Mouse (Mus musculus) limb, embryonic 11.5 days (tissue): ENCODE data around the gene Lgals7. TPM values are rescaled to one million over a fixed set of nuclear protein-coding genes. Genes with fewer than 3 reads are reported as not detected.
A peak's percentile ranks its signal among the peaks of the same experiment; 100 is the strongest.

ENCODE experiments used
- ATAC-seq: fragments of 200-750 bp; cut with Nextera tagmentation; 2 replicates; pipeline ENCODE4 v1.8.0; 2017; ENCODE audit warnings: low read depth; ENCODE audit not compliant: insufficient number of reproducible peaks, low FRiP score, low TSS enrichment
- DNase-seq: peaks from one replicate; pipeline ENCODE4 v3.0.0-alpha.2; 2015; ENCODE audit warnings: low spot score
- H3K27ac ChIP-seq: fragments of 300-500 bp; sonication (generic); replicated peaks from 2 replicates; pipeline ENCODE4 v1.5.1; 2014; ENCODE audit warnings: low read depth, mild to moderate bottlenecking, low read length
- H3K27me3 ChIP-seq: fragments of 300-500 bp; sonication (generic); 2 replicates; pipeline ENCODE4 v1.6.1; 2014; ENCODE audit warnings: mild to moderate bottlenecking, low read length, mixed read lengths; ENCODE audit not compliant: control insufficient read depth, insufficient read depth
- H3K36me3 ChIP-seq: fragments of 300-500 bp; sonication (generic); 2 replicates; pipeline ENCODE4 v1.6.1; 2014; ENCODE audit warnings: mild to moderate bottlenecking, low read length, moderate library complexity, mixed read lengths; ENCODE audit not compliant: control insufficient read depth, insufficient read depth
- H3K4me1 ChIP-seq: fragments of 300-500 bp; sonication (generic); 2 replicates; pipeline ENCODE4 v1.6.1; 2014; ENCODE audit warnings: low read length, mixed read lengths; ENCODE audit not compliant: control insufficient read depth, insufficient read depth
- H3K4me2 ChIP-seq: fragments of 300-500 bp; sonication (generic); 2 replicates; pipeline ENCODE4 v1.6.1; 2014; ENCODE audit warnings: low read depth, mild to moderate bottlenecking, moderate library complexity; ENCODE audit not compliant: severe bottlenecking
- H3K4me3 ChIP-seq: fragments of 300-500 bp; sonication (generic); 2 replicates; pipeline ENCODE4 v1.5.1; 2014; ENCODE audit warnings: low read depth, low read length
- H3K9ac ChIP-seq: fragments of 300-500 bp; sonication (generic); 2 replicates; pipeline ENCODE4 v1.6.1; 2014; ENCODE audit warnings: mild to moderate bottlenecking, low read length
- H3K9me3 ChIP-seq: fragments of 300-500 bp; sonication (generic); 2 replicates; pipeline ENCODE4 v1.6.1; 2016; ENCODE audit warnings: low read length; ENCODE audit not compliant: control insufficient read depth
- WGBS: fragments of 180-500 bp; shearing (Covaris S2); extraction: QIAGEN DNeasy Blood & Tissue Kit; methylation state at CpG from one replicate; pipeline ENCODE4 v1.1.7; 2014; 5-methylcytosine and 5-hydroxymethylcytosine counted together
- polyA plus RNA-seq: library from polyadenylated mRNA; unstranded; fragments of >200 nt; fragmentation: Nextera tagmentation; extraction: Ambion mirVana; gene quantifications from 2 replicates; pipeline ENCODE4 v1.2.1, GENCODE M21; 2014

Gene Lgals7
- polyA plus RNA-seq, 1 experiment from 2014 or later = 2.6 TPM

DNA sequence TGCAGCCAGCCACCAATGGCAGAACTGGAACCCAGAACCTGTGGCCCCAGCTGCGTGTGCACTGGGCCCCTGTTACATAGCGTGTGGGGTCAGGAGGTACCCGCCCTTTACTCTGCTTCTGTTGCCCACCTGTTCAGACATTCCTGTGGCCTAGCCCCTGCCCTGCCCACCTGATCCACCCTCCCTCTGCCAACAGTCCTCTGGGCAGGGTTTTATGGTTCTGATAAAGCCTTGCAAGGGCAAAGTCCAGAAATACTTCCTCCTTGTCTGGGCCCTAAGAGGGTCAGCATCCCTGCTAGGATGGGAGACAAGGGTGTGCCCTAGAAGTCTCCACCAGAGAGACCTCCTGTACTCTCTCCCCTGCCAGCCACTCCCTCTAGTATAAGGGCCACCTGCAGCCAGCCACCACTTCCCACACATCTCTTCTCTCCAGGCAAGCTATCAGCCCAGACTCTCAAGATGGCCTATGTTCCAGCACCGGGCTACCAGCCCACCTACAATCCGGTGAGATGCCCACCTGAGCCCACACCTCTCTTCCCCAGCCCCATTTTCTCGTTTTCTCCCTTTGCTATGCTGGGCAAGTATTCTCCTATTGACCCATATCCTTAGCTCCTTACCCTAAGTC lies 29.8 kb upstream of the Lgals7 start, which contains the start of gene Lgals4:
Gene Lgals4 (plus strand): TSS at position 132 of the 625 bp plus-strand sequence.
- 78% methylated on average over 6 of the region's 6 CpGs for WGBS
- Histone ChIP-seq H3K9me3 (no peaks in the 10 kb centered on the region; the same call in 1 of the 2 replicates), H3K9ac (no peak within 1 kb of the TSS), H3K27me3 (no peaks in the 10 kb centered on the region), H3K4me3 (no peak within 1 kb of the TSS), H3K4me2 (no peak within 1 kb of the TSS), H3K36me3 (peaks cover 12% of the 10 kb centered on the region; the same call in 1 of the 2 replicates), H3K27ac (no peak within 1 kb of the TSS), H3K4me1 (no peaks in the 10 kb centered on the region)
- ATAC-seq (no peak), DNase-seq (no peak)

DNA sequence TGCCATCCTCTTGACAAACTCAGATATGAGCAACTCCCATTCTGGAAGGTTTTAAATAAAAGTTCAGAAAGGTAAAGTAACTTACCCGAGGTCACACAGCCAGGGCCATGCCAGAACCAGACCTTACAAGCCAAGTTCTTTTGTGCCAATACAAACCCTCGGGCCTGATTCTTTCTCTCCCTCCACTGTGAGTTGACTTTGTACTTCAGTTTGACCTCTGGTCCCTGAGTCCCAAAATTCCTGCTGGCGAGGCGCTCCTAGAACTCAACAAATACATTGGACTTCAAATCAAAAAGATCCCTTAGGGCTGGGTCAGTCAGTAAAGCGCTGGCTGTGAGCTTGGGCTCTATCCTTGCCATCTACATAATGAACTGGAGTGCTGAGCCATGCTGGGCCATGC lies 26.7 kb upstream of the Lgals7 start:
- H3K27ac ChIP-seq = no peak overlapping the region
- H3K27me3 ChIP-seq = no peaks in the 10 kb centered on the region
- ATAC-seq (no peak), DNase-seq (no peak)
- no peak overlapping the region for H3K9ac ChIP-seq
- no peaks in the 10 kb centered on the region for H3K36me3 ChIP-seq
- no peaks in the 10 kb centered on the region for H3K4me1 ChIP-seq
- H3K4me2 ChIP-seq = no peak overlapping the region
- H3K9me3 ChIP-seq = no peaks in the 10 kb centered on the region
- H3K4me3 ChIP-seq = no peak overlapping the region
- 86% methylated on average over 5 of the region's 5 CpGs for WGBS

DNA sequence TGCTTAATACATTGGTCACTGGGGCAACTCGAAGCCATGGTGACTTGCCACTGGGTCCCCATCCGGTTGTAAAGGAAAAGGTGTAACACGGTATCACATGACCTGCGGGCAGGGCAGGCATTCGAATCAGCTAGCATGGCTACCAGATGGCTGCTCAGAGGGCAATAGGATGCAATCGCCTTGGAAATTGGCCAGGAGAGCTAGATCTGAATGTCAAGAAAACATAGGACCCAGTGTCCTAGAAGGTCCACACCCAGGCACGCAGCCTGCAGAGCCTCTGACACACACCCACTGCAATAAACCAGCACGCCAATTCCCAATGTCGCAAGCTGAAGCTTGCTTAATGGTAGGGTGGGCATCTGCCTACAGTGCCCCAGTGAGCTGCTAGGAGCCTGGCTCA lies 25.3 kb upstream of the Lgals7 start:
- 76% methylated on average over 9 of the region's 9 CpGs for WGBS
- DNase-seq (no peak), ATAC-seq (no peak)
- no peak overlapping the region for H3K9ac ChIP-seq
- no peaks in the 10 kb centered on the region for H3K36me3 ChIP-seq
- H3K4me1 ChIP-seq = no peaks in the 10 kb centered on the region
- H3K4me2 ChIP-seq = no peak overlapping the region
- no peak overlapping the region for H3K4me3 ChIP-seq
- H3K27me3 ChIP-seq = no peaks in the 10 kb centered on the region
- no peaks in the 10 kb centered on the region for H3K9me3 ChIP-seq
- H3K27ac ChIP-seq = no peak overlapping the region

DNA sequence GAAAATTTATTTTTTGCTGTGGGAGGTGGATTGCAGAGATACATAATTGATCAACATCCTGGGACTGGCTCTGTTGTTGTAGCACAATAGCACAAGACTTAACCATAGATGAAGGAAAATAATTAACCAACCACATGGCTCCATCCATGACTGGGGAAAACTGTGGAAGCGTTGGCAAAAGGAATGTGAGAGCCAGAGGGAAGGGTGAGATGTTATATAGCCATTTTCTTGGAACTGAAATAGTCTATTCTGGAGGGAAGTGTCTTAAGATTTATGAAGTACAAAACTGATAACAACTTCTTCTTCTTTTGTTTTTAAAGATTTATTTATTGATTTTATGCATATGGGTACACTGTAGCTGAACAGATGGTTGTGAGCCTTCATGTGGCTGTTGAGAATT lies 16.4 kb upstream of the Lgals7 start:
- ATAC-seq = no peak
- 90% methylated on average over 1 of the region's 1 CpGs for WGBS
- DNase-seq = no peak

GRCm38 (mm10) chr7:28849700-28850236 lies 13.9 kb upstream of the Lgals7 start:
- Histone ChIP-seq H3K27me3 (no peaks in the 10 kb centered on the region), H3K36me3 (no peaks in the 10 kb centered on the region), H3K4me1 (peaks cover 8% of the 10 kb centered on the region; the same call in 1 of the 2 replicates), H3K4me3 (no peak overlapping the region), H3K27ac (no peak overlapping the region; the same call in 1 of the 2 replicates), H3K9me3 (no peaks in the 10 kb centered on the region), H3K4me2 (no peak overlapping the region), H3K9ac (no peak overlapping the region)
- WGBS = 19% methylated on average over 1 of the region's 1 CpGs
- peak; percentile 52 for DNase-seq
- ATAC-seq = peak; percentile 69

More for the DNA sequence above, 16.4 kb upstream of the Lgals7 start:
- no peaks in the 10 kb centered on the region for H3K9me3 ChIP-seq
- no peak overlapping the region for H3K9ac ChIP-seq
- H3K36me3 ChIP-seq = no peaks in the 10 kb centered on the region
- no peak overlapping the region for H3K4me3 ChIP-seq
- H3K27me3 ChIP-seq = no peaks in the 10 kb centered on the region
- H3K27ac ChIP-seq = no peak overlapping the region
- H3K4me2 ChIP-seq = no peak overlapping the region
- peaks cover 8% of the 10 kb centered on the region; the same call in 1 of the 2 replicates for H3K4me1 ChIP-seq

DNA sequence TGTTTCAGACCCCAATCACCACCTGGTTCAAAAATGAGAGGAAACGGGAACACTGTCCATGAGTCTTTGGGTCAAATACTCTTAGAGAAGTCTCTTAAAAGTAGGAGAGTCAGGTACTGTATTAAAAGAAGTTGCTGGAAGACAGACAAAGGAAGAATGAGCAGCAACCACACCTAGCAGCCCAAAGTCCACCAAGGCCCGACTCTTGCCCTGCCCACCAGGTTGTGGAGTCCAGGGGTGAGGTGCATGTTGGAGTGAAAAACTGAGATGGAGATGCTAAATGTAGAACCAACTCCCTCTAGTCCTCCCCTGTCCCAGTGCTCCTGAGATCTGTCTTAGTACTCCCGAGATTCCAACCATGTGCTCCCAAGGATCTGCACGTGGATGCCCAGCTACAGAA lies 13.0 kb upstream of the Lgals7 start:
- no peak overlapping the region for H3K27ac ChIP-seq
- no peaks in the 10 kb centered on the region for H3K9me3 ChIP-seq
- DNase-seq (no peak), ATAC-seq (no peak)
- H3K27me3 ChIP-seq = no peaks in the 10 kb centered on the region
- no peak overlapping the region for H3K4me2 ChIP-seq
- peaks cover 8% of the 10 kb centered on the region; the same call in 1 of the 2 replicates for H3K4me1 ChIP-seq
- no peaks in the 10 kb centered on the region for H3K36me3 ChIP-seq
- no peak overlapping the region for H3K9ac ChIP-seq
- no peak overlapping the region for H3K4me3 ChIP-seq
- WGBS = 84% methylated on average over 4 of the region's 4 CpGs

GRCm38 (mm10) chr7:28859953-28860352 lies 3.7 kb upstream of the Lgals7 start:
- Histone ChIP-seq H3K27ac (no peak overlapping the region), H3K27me3 (no peaks in the 10 kb centered on the region), H3K9me3 (0 out of 2 replicates have a peak, but pooled peaks cover 2% of the 10 kb centered on the region), H3K36me3 (no peaks in the 10 kb centered on the region), H3K4me2 (no peak overlapping the region), H3K9ac (no peak overlapping the region), H3K4me1 (no peaks in the 10 kb centered on the region), H3K4me3 (no peak overlapping the region)
- no peak for ATAC-seq
- WGBS = 87% methylated on average over 2 of the region's 2 CpGs
- DNase-seq = no peak

DNA sequence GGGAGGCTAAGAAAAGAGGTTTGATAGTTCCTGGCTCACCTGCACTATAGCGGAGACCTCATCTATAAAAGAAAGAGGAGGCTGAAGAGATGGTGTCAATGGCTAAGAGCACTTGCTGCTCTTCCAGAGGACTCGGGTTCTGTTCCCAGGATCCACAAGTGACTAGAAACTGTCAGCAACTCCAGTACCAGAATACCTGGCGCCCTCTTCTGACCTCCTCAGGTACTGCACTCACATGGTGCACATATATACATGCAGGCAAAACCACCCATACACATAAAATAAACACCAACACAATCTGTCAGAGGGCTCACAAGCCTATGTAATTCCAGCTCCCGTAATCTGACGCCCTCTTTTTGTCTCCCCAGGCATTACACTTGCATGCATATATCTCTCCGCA lies 2.8 kb upstream of the Lgals7 start:
- Histone ChIP-seq H3K4me3 (no peak overlapping the region), H3K4me2 (no peak overlapping the region), H3K9me3 (0 out of 2 replicates have a peak, but pooled peaks cover 2% of the 10 kb centered on the region), H3K4me1 (no peaks in the 10 kb centered on the region), H3K27ac (no peak overlapping the region), H3K27me3 (no peaks in the 10 kb centered on the region), H3K9ac (no peak overlapping the region), H3K36me3 (no peaks in the 10 kb centered on the region)
- ATAC-seq (no peak), DNase-seq (no peak)
- WGBS = 86% methylated on average over 6 of the region's 6 CpGs
